Mouse (Mus musculus) megakaryocyte, embryonic 14.5 days (primary cell): ENCODE data around the gene Stard3. TPM values are rescaled to one million over a fixed set of nuclear protein-coding genes. Genes with fewer than 3 reads are reported as not detected.

Experiments used
- H3K27me3 ChIP-seq: replicated peaks from 2 replicates; pipeline ENCODE3; 2012; ENCODE audit warnings: inconsistent platforms
- H3K36me3 ChIP-seq: replicated peaks from 2 replicates; pipeline ENCODE3; 2012; ENCODE audit warnings: low read length, inconsistent platforms, mixed read lengths
- H3K4me1 ChIP-seq: 2 replicates; pipeline ENCODE4 v1.6.1; 2012; ENCODE audit warnings: inconsistent platforms
- H3K4me3 ChIP-seq: replicated peaks from 2 replicates; pipeline ENCODE3; 2012; ENCODE audit warnings: moderate library complexity, mild to moderate bottlenecking, inconsistent platforms
- H3K9me3 ChIP-seq: 2 replicates; pipeline ENCODE4 v1.6.1; 2012; ENCODE audit warnings: inconsistent platforms
- FLI1 ChIP-seq: IDR thresholded peaks from 2 replicates; pipeline ENCODE4 v1.6.1; 2012; ENCODE audit warnings: low read length, inconsistent platforms, mixed read lengths
- GATA1 ChIP-seq: IDR thresholded peaks from 3 replicates; pipeline ENCODE4 v1.6.1; 2012; ENCODE audit warnings: mixed read lengths, low read length, inconsistent platforms, borderline replicate concordance
- polyA plus RNA-seq: library from polyadenylated mRNA; stranded (reverse); fragments of >175 nt; gene quantifications from 2 replicates; pipeline ENCODE4 v1.2.3, GENCODE M21; 2012; ENCODE audit warnings: low replicate concordance; ENCODE audit not compliant: insufficient read depth

Gene Stard3
- polyA plus RNA-seq, 1 experiment, result 23.5 TPM

DNA sequence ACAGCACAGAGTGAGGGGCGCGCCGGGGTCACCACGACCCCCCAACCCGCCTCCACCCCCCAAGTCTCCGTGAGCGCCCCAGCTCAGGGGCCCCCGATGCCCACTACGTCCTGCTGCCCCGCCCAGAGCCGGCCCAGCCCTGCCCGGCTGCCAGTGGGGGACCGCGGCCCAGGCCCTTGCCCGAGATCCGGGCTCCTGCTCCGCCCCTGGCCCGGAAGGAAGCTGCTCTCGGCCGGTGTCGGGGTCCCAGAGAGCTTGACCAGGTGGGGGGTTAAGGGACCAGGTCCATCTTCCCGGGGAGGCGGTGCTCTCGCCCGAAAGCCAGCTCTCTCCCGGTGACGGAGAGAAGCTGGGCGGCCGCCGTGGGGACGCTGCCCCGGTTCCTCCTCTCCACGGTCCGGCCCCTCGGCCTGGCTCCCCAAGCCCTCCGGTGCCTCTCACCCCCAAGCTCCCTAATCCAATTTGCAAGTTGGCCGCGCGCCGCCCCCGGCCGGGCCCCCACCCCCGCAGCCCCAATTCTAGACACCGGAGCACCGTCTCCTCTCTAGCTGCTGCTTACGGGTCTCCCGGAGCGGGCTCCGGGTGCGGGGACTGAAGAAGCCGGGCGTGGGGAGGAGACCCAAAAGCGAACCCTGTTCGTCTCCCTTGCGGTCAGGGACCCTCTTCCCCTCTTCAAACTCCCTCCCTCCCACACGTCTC lies 29.6 kb upstream of the Stard3 start:
- TF ChIP-seq GATA1 (no peak), FLI1 (no peak)
- H3K27me3 ChIP-seq, result peaks cover 98% of the 10 kb centered on the region
- H3K4me3 ChIP-seq, result peak overlapping the region; percentile 59

DNA sequence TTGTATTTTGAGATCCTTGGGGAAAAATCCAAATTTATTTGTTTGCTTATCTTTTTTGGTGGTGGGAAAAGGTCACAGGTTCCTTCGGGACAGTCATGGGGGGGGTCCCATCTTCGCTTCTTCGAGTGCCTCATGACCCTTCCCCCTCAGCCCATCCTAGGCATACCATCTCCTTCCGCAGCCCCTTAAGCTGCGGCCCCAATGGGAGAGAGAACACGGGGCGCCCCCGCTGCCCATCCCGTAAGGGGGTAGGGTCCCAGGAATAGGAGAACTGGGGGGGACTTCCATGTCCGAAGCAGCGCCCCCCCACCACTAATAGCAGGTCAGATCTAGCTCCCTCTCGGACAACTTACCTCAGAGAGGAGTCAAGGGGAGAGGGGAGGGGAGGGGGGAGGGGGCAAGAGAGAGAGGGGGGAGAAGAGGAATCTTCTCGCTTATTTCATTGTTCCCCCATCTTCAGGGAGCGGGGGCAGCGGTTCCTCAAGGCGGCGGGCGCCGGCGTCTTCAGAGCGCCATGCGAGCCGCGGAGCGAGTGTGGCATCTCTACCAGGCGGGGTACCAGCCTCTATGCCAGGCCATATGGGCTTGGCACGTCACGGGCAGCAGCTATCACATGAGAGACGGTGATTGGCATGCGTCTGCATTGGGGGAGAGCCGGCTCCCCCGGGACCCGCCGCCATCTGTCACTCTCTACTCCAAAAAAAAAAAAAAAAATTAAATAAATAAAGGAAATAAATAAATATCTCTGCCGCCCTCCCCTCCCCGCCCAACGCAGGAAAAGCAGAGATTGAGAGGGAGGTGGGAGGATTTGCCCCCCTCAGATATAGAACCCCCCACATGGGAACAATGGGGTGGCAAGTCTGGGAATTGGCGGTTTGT lies 28.8 kb upstream of the Stard3 start, which contains the start of gene Neurod2:
Gene Neurod2, minus strand, starts transcription at position 568 of the 879 bp plus-strand sequence.
- Histone ChIP-seq H3K27me3 (peaks cover 98% of the 10 kb centered on the region), H3K9me3 (no peaks in the 10 kb centered on the region; the same call in none of the 2 replicates), H3K4me1 (peaks cover 22% of the 10 kb centered on the region), H3K4me3 (no peak within 1 kb of the TSS), H3K36me3 (no peaks in the 10 kb centered on the region)
- no peak for TF ChIP-seq GATA1
- TF ChIP-seq FLI1, result no peak

More for the DNA sequence above, 29.6 kb upstream of the Stard3 start:
- no peaks in the 10 kb centered on the region for H3K36me3 ChIP-seq
- peaks cover 18% of the 10 kb centered on the region for H3K4me1 ChIP-seq
- no peaks in the 10 kb centered on the region; the same call in none of the 2 replicates for H3K9me3 ChIP-seq

DNA sequence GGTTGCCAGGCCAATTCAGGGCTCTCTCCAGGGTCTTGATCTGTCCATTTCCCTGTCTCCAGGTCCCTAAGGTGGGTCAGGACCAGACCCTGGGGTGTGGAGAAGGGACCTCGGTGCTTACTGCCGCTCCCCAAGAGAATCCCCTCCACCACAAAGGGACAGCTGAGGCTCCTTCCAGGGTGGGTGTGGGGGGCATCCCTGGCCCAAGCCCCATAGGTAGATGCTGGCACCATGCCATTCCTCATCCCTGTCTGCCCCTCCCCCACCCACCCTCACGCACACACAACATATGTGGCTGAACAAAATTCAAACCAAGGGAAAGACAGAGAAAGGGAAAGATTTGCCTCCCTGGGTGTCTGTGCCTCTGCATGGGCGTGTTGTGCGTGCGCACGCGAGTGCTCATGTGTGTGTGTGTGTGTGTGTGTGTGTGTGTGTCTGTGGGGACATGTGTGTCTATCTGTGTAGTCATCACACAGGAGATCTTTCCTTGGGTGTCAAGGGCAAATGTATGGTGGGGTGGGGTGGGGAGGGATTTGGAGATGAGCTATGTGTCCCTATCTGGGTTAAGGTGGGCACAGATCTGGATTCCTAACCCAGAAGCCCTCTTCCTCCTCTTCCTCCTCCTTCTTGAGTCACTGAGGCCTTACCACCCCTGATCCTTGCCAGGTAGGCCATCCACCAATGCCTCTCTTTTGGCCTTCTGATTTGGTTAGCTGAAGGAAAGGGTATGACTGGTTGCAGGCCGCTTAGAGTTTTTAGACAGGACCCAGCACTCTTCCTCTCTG lies 28.0 kb upstream of the Stard3 start:
- Histone ChIP-seq H3K27me3 (peaks cover 98% of the 10 kb centered on the region), H3K36me3 (no peaks in the 10 kb centered on the region), H3K4me1 (peaks cover 29% of the 10 kb centered on the region), H3K4me3 (no peak overlapping the region), H3K9me3 (no peaks in the 10 kb centered on the region; the same call in none of the 2 replicates)
- TF ChIP-seq GATA1 (no peak), FLI1 (no peak)

DNA sequence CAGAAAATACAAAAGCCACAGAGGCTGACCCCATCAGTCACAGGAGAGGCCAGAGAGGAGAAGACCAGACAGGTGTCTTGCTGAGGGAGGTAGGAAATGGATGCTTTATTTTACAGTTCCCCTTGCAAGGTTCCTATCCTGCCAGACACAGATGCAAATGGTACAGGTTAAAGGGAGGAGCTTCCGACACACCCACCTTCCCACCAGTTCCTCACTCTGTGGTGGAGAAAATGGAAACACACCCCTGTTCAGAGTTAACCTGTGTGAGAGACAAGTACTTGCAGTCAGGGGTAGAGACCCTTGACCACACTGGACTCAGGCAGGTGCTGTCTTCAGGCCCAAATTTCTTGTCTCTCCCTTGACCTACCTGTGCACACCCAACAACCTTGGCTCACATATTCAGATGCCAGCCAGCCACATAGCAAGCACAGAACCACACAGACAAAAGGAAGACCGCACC lies 27.4 kb upstream of the Stard3 start:
- peaks cover 34% of the 10 kb centered on the region for H3K4me1 ChIP-seq
- no peaks in the 10 kb centered on the region for H3K36me3 ChIP-seq
- H3K4me3 ChIP-seq, result no peak overlapping the region
- no peak for TF ChIP-seq GATA1
- peaks cover 98% of the 10 kb centered on the region for H3K27me3 ChIP-seq
- H3K9me3 ChIP-seq, result no peaks in the 10 kb centered on the region; the same call in none of the 2 replicates

DNA sequence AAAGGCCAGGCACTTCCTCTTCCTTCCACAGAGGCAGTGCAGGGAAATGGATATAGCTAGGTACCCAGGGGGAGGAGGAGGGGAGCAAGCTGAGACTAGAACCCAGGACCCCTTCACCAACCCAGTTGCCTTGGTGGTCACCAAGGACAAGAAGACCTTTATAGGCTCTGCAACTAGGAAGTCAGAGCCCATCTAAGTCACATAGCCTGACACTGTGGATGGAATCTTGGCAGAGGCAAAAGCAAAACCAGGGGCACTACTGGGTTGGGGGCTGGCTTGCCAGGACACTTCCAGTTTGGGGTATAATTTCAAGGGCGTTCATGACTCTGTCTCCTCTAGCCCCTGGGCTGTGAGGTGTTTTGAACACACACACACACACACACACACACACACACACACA lies 26.8 kb upstream of the Stard3 start:
- peaks cover 35% of the 10 kb centered on the region for H3K4me1 ChIP-seq
- no peaks in the 10 kb centered on the region for H3K36me3 ChIP-seq
- peaks cover 100% of the 10 kb centered on the region for H3K27me3 ChIP-seq

DNA sequence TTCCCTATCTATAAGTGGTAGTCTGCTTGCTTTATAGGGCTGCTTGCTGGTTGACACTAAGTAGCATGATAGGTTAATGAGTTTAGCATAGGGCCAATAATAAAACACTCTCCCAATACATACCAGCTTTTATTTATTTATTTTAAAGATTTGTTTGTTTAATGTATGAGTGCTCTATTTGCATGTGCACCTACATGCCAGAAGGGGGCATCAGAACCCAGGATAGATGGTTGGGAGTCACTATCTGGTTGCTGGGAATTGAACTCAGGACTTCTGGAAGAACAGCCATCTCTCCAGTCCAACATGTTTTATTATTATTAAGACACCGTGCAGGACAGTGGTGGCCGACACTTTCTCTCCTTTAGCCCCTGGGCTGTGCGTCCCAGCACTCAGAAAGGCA lies 26.0 kb upstream of the Stard3 start:
- Histone ChIP-seq H3K36me3 (no peaks in the 10 kb centered on the region), H3K4me3 (no peak overlapping the region), H3K9me3 (no peaks in the 10 kb centered on the region; the same call in none of the 2 replicates), H3K27me3 (peaks cover 100% of the 10 kb centered on the region), H3K4me1 (peaks cover 31% of the 10 kb centered on the region)
- TF ChIP-seq FLI1 (no peak), GATA1 (no peak)

More for the DNA sequence above, 26.8 kb upstream of the Stard3 start:
- Histone ChIP-seq H3K4me3 (no peak overlapping the region), H3K9me3 (no peaks in the 10 kb centered on the region; the same call in none of the 2 replicates)
- TF ChIP-seq GATA1 (no peak), FLI1 (no peak)

DNA sequence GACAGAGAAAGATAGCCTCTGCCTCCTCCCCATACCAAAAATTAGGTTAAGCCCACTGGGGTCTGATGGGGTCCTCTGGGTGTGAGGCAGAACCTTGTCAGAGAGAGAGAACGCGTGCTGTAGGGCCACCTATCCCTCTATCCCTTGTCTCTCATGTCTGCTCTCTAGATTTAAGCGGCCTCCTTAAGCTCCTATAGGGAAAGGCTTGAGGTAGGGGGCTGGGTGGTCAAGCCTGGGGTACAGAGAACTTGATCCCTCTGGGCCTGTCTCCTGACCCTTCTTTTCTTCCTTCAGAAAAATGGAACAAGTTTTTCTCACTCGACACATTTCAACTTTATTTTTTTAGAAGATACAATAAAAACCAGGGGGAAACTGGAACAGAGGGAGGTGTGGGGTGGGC lies 25.3 kb upstream of the Stard3 start:
- H3K36me3 ChIP-seq, result no peaks in the 10 kb centered on the region
- no peaks in the 10 kb centered on the region; the same call in 1 of the 2 replicates for H3K9me3 ChIP-seq
- H3K27me3 ChIP-seq, result peaks cover 100% of the 10 kb centered on the region
- peaks cover 24% of the 10 kb centered on the region for H3K4me1 ChIP-seq
- no peak overlapping the region for H3K4me3 ChIP-seq
- TF ChIP-seq GATA1 (no peak), FLI1 (no peak)

DNA sequence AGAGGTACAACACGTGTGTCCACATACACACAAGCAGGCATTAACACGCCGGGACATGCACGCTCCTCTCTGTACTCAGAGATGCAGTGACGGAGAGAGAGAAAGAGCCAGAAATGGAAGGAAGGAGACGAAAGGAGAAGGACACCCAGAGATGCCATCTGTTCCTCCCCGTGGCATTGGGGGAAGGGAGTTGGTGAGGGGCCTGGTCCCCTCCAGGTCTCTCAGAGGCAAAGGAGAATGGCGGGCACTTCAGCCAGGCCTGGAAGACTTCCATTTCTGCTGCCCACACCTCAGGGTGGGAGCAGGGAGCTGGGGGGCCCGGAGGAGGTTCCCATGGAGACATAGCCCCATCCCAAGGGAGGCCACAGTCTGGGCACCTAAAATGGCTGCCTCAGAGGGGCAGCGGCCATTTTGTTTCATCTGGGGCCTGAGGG lies 24.9 kb upstream of the Stard3 start:
- TF ChIP-seq GATA1 (no peak), FLI1 (no peak)
- H3K4me1 ChIP-seq, result peaks cover 21% of the 10 kb centered on the region
- peaks cover 100% of the 10 kb centered on the region for H3K27me3 ChIP-seq
- H3K4me3 ChIP-seq, result no peak overlapping the region
- H3K9me3 ChIP-seq, result no peaks in the 10 kb centered on the region; the same call in 1 of the 2 replicates
- no peaks in the 10 kb centered on the region for H3K36me3 ChIP-seq
